Mouse (Mus musculus): ENCODE measurements around the gene Srcin1. TPM values are rescaled to one million over a fixed set of nuclear protein-coding genes. Genes with fewer than 3 reads are reported as not detected.

Gene Srcin1
- polyA plus RNA-seq, 1 experiment from 2014 or later: 0.55 TPM

- no peak overlapping the region for H3K27ac ChIP-seq (replicated peaks; ENCODE audit: low read depth, low read length)
- WGBS: 36% methylated on average over 9 of the region's 9 CpGs
- H3K27me3 ChIP-seq (ENCODE audit: control insufficient read depth, insufficient read depth, low read length): no peaks in the 10 kb centered on the region
- no peaks in the 10 kb centered on the region for H3K9me3 ChIP-seq (replicated peaks; ENCODE audit: control insufficient read depth, low read length)
- no peak for DNase-seq (ENCODE audit: low spot score)
- ATAC-seq (replicated peaks; ENCODE audit: insufficient number of reproducible peaks, low FRiP score, low TSS enrichment, low read depth): no peak
- H3K4me1 ChIP-seq (ENCODE audit: control insufficient read depth, insufficient read depth, low read length): peaks cover 7% of the 10 kb centered on the region; the same call in 1 of the 2 replicates
- H3K4me2 ChIP-seq (ENCODE audit: low read depth, low read length): no peak overlapping the region
- no peak overlapping the region for H3K9ac ChIP-seq (replicated peaks; ENCODE audit: low read length)
- H3K4me3 ChIP-seq (ENCODE audit: low read depth, low read length): no peak overlapping the region
- H3K36me3 ChIP-seq (replicated peaks; ENCODE audit: control insufficient read depth, insufficient read depth, low read depth, low read length): no peaks in the 10 kb centered on the region
Measured at GRCm38 (mm10) chr11:97524306-97524705, 51.7 kb downstream of the Srcin1 start.

- Histone ChIP-seq H3K4me3 (ENCODE audit: low read depth, low read length) (no peak overlapping the region), H3K9me3 (replicated peaks; ENCODE audit: control insufficient read depth, low read length) (no peaks in the 10 kb centered on the region), H3K9ac (replicated peaks; ENCODE audit: low read length) (no peak overlapping the region), H3K4me1 (ENCODE audit: control insufficient read depth, insufficient read depth, low read length) (peaks cover 7% of the 10 kb centered on the region; the same call in 1 of the 2 replicates), H3K27me3 (ENCODE audit: control insufficient read depth, insufficient read depth, low read length) (no peaks in the 10 kb centered on the region), H3K36me3 (replicated peaks; ENCODE audit: control insufficient read depth, insufficient read depth, low read depth, low read length) (no peaks in the 10 kb centered on the region), H3K4me2 (ENCODE audit: low read depth, low read length) (no peak overlapping the region), H3K27ac (replicated peaks; ENCODE audit: low read depth, low read length) (no peak overlapping the region)
- ATAC-seq (replicated peaks; ENCODE audit: insufficient number of reproducible peaks, low FRiP score, low TSS enrichment, low read depth): peak; percentile 57
- peak; percentile 48 for DNase-seq (ENCODE audit: low spot score)
- WGBS: 7% methylated on average over 1 of the region's 1 CpGs
Measured at GRCm38 (mm10) chr11:97523827-97524261, 52.1 kb downstream of the Srcin1 start.

DNA sequence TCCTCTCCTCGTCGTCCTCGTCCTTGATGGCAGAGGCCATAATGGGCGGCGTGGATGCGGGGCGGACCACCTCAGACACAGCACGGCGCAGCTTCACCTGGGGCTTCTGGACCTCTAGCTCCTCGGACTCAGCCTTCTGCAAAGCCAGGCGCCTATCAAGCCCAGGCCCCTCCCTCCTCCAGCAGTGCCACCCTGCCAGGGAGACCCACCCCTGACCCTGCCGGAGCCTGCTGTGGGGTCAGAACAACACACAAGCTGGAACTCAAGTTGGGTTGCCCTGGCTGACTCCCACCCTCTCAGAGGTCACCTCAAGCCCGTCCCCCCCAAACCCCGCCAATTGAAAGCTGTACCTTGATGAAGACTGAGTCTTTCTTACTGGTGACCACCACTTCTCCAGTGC lies 52.9 kb downstream of the Srcin1 start:
- H3K4me3 ChIP-seq (ENCODE audit: low read depth, low read length): no peak overlapping the region
- 83% methylated on average over 14 of the region's 14 CpGs for WGBS

DNA sequence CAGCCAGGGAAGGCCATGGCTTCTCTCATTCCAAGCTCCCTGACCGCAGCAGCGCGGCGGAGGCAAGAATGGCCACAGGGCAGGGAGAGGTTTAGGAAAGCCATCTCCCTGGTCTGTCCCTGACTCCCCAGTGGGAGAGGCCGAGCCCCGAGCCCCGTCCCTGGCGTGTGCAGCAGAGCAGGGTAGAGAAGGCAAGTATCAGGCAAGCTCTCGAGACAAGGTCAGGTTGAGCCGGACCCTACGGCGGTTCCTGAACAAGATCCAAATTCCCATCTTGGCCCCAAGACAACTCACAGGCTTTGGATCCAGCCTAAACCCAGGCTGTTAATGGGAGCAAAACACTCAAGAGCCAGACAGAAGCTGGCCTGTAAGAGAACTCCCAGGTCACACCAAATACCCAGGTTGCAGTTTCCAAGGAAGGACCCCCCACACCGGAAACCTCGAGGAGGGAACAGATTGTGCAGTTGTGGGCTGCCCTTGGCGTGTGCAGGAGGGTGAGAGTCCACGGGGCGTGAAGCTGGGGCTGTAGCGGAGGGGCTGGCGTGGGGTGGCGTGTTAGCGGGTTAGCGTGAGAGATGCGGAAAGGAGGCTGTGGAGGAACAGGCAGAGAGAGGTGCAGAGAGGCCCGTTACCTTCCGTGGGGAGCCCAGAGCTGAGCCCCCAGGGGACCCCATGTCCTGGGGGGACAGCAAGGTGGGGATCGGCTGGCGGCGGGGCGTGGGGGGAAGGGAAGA lies 54.1 kb downstream of the Srcin1 start:
- ATAC-seq (replicated peaks; ENCODE audit: insufficient number of reproducible peaks, low FRiP score, low TSS enrichment, low read depth): no peak
- no peak for DNase-seq (ENCODE audit: low spot score)
- no peak overlapping the region for H3K4me2 ChIP-seq (ENCODE audit: low read depth, low read length)
- no peaks in the 10 kb centered on the region for H3K9me3 ChIP-seq (replicated peaks; ENCODE audit: control insufficient read depth, low read length)
- H3K27me3 ChIP-seq (ENCODE audit: control insufficient read depth, insufficient read depth, low read length): no peaks in the 10 kb centered on the region
- peaks cover 7% of the 10 kb centered on the region; the same call in 1 of the 2 replicates for H3K4me1 ChIP-seq (ENCODE audit: control insufficient read depth, insufficient read depth, low read length)
- H3K9ac ChIP-seq (replicated peaks; ENCODE audit: low read length): no peak overlapping the region
- WGBS: 80% methylated on average over 29 of the region's 29 CpGs
- no peak overlapping the region for H3K4me3 ChIP-seq (ENCODE audit: low read depth, low read length)
- no peak overlapping the region for H3K27ac ChIP-seq (replicated peaks; ENCODE audit: low read depth, low read length)
- no peaks in the 10 kb centered on the region for H3K36me3 ChIP-seq (replicated peaks; ENCODE audit: control insufficient read depth, insufficient read depth, low read depth, low read length)

More for the DNA sequence above, 52.9 kb downstream of the Srcin1 start:
- Histone ChIP-seq H3K27ac (replicated peaks; ENCODE audit: low read depth, low read length) (no peak overlapping the region), H3K9me3 (replicated peaks; ENCODE audit: control insufficient read depth, low read length) (no peaks in the 10 kb centered on the region), H3K4me2 (ENCODE audit: low read depth, low read length) (no peak overlapping the region), H3K27me3 (ENCODE audit: control insufficient read depth, insufficient read depth, low read length) (no peaks in the 10 kb centered on the region), H3K9ac (replicated peaks; ENCODE audit: low read length) (no peak overlapping the region), H3K4me1 (ENCODE audit: control insufficient read depth, insufficient read depth, low read length) (peaks cover 7% of the 10 kb centered on the region; the same call in 1 of the 2 replicates), H3K36me3 (replicated peaks; ENCODE audit: control insufficient read depth, insufficient read depth, low read depth, low read length) (no peaks in the 10 kb centered on the region)
- ATAC-seq (replicated peaks; ENCODE audit: insufficient number of reproducible peaks, low FRiP score, low TSS enrichment, low read depth) (no peak), DNase-seq (ENCODE audit: low spot score) (no peak)

DNA sequence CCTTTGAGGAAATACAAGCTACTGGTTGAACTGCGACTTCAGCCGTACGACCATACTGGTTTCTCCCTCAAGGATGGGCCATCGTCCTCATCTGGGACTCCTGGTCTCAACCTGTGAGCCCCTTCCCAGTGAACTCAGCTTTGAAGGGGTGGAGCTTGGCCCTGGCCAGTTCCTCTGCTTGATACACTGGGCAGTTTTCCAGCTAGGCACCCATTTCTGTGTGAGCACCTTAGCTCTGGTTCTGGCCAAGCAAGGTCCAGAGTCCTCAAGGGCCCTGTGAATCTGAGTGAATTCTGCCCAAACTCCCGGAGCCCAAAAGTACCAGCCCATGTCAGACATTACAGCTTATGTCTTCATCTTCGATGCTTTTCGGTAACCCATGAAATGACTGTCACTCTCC lies 55.4 kb downstream of the Srcin1 start:
- no peaks in the 10 kb centered on the region for H3K27me3 ChIP-seq (ENCODE audit: control insufficient read depth, insufficient read depth, low read length)

GRCm38 (mm10) chr11:97513066-97513465 lies 62.9 kb downstream of the Srcin1 start:
- no peak for ATAC-seq (replicated peaks; ENCODE audit: insufficient number of reproducible peaks, low FRiP score, low TSS enrichment, low read depth)
- Histone ChIP-seq H3K36me3 (replicated peaks; ENCODE audit: control insufficient read depth, insufficient read depth, low read depth, low read length) (no peaks in the 10 kb centered on the region), H3K9ac (replicated peaks; ENCODE audit: low read length) (no peak overlapping the region), H3K4me3 (ENCODE audit: low read depth, low read length) (no peak overlapping the region), H3K4me2 (ENCODE audit: low read depth, low read length) (no peak overlapping the region), H3K27ac (replicated peaks; ENCODE audit: low read depth, low read length) (no peak overlapping the region), H3K4me1 (ENCODE audit: control insufficient read depth, insufficient read depth, low read length) (peaks cover 4% of the 10 kb centered on the region), H3K9me3 (replicated peaks; ENCODE audit: control insufficient read depth, low read length) (no peaks in the 10 kb centered on the region), H3K27me3 (ENCODE audit: control insufficient read depth, insufficient read depth, low read length) (no peaks in the 10 kb centered on the region)
- WGBS: 75% methylated on average over 3 of the region's 3 CpGs
- DNase-seq (ENCODE audit: low spot score): no peak

More for the DNA sequence above, 55.4 kb downstream of the Srcin1 start:
- ATAC-seq (replicated peaks; ENCODE audit: insufficient number of reproducible peaks, low FRiP score, low TSS enrichment, low read depth) (no peak), DNase-seq (ENCODE audit: low spot score) (no peak)
- Histone ChIP-seq H3K4me2 (ENCODE audit: low read depth, low read length) (no peak overlapping the region), H3K27ac (replicated peaks; ENCODE audit: low read depth, low read length) (no peak overlapping the region), H3K4me3 (ENCODE audit: low read depth, low read length) (no peak overlapping the region), H3K36me3 (replicated peaks; ENCODE audit: control insufficient read depth, insufficient read depth, low read depth, low read length) (no peaks in the 10 kb centered on the region), H3K9me3 (replicated peaks; ENCODE audit: control insufficient read depth, low read length) (no peaks in the 10 kb centered on the region), H3K9ac (replicated peaks; ENCODE audit: low read length) (no peak overlapping the region), H3K4me1 (ENCODE audit: control insufficient read depth, insufficient read depth, low read length) (peaks cover 7% of the 10 kb centered on the region; the same call in 1 of the 2 replicates)
- 90% methylated on average over 7 of the region's 7 CpGs for WGBS

- H3K4me1 ChIP-seq (ENCODE audit: control insufficient read depth, insufficient read depth, low read length): peaks cover 4% of the 10 kb centered on the region
- no peak for DNase-seq (ENCODE audit: low spot score)
- no peaks in the 10 kb centered on the region for H3K27me3 ChIP-seq (ENCODE audit: control insufficient read depth, insufficient read depth, low read length)
- no peak overlapping the region for H3K4me3 ChIP-seq (ENCODE audit: low read depth, low read length)
- H3K27ac ChIP-seq (replicated peaks; ENCODE audit: low read depth, low read length): no peak overlapping the region
- 52% methylated on average over 6 of the region's 6 CpGs for WGBS
- H3K36me3 ChIP-seq (replicated peaks; ENCODE audit: control insufficient read depth, insufficient read depth, low read depth, low read length): no peaks in the 10 kb centered on the region
- no peak overlapping the region for H3K4me2 ChIP-seq (ENCODE audit: low read depth, low read length)
- no peak overlapping the region for H3K9ac ChIP-seq (replicated peaks; ENCODE audit: low read length)
- no peak for ATAC-seq (replicated peaks; ENCODE audit: insufficient number of reproducible peaks, low FRiP score, low TSS enrichment, low read depth)
- no peaks in the 10 kb centered on the region for H3K9me3 ChIP-seq (replicated peaks; ENCODE audit: control insufficient read depth, low read length)
Measured at GRCm38 (mm10) chr11:97512511-97512910, 63.5 kb downstream of the Srcin1 start.

- no peaks in the 10 kb centered on the region for H3K36me3 ChIP-seq (replicated peaks; ENCODE audit: control insufficient read depth, insufficient read depth, low read depth, low read length)
- no peaks in the 10 kb centered on the region for H3K27me3 ChIP-seq (ENCODE audit: control insufficient read depth, insufficient read depth, low read length)
- H3K4me2 ChIP-seq (ENCODE audit: low read depth, low read length): no peak overlapping the region
- H3K4me1 ChIP-seq (ENCODE audit: control insufficient read depth, insufficient read depth, low read length): peaks cover 4% of the 10 kb centered on the region
- WGBS: 46% methylated on average over 13 of the region's 13 CpGs
- peak; percentile 46 for DNase-seq (ENCODE audit: low spot score)
- ATAC-seq (replicated peaks; ENCODE audit: insufficient number of reproducible peaks, low FRiP score, low TSS enrichment, low read depth): no peak; the same call in 1 of the 2 replicates
- H3K9ac ChIP-seq (replicated peaks; ENCODE audit: low read length): no peak overlapping the region; the same call in 1 of the 2 replicates
- 0 out of 2 replicates have a peak overlapping the region, but pooled peaks have one; percentile 3 for H3K27ac ChIP-seq (replicated peaks; ENCODE audit: low read depth, low read length)
- no peak overlapping the region for H3K4me3 ChIP-seq (ENCODE audit: low read depth, low read length)
- H3K9me3 ChIP-seq (replicated peaks; ENCODE audit: control insufficient read depth, low read length): no peaks in the 10 kb centered on the region
Measured at GRCm38 (mm10) chr11:97511661-97512369, 64.2 kb downstream of the Srcin1 start.

All from embryonic facial prominence, embryonic 11.5 days (tissue).